Mouse (Mus musculus) MEL-GATA-1-ER (cell line): Measurements from ENCODE around the gene Pml.

Experiments used
- DNase-seq: peaks from one replicate; pipeline ENCODE4 v3.0.0-alpha.2; 2012; ENCODE audit warnings: low read depth; ENCODE audit errors: extremely low read depth

Gene Pml

GRCm38 (mm10) chr9:58202676-58203453 lies 46.7 kb downstream of the Pml start:
- DNase-seq = no peak

DNA sequence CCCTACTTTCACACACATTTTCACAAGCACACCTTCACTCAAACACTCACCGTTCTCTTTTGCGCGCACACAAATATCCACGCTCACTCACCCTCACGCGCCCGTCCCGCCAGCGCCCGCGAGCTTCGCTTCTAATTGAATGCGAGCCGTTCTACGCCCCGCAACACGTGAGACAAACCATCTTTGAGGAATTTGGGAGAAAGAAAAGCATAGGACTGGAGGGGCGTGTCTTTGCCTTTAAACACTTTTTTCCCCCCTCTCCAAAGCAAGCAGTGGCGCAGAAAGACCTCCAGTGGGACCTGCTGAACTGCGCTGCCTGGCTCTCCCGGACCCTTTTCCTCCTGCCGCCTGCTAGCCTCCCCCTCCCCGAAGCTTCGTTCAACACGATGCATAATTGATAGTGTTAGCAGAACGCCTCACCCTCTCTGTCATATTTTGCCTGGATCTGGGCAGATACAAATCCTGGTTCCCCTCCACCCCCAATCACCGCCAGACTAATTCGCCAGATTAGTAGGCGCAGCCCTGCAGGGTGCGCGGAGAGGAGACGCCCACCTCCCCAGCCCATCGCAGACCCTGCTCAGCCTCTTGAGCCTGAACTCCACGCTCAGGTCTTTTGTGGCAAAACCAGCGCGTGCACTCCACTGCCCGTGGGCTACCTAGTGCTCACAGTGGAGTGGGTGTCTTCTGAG lies 47.6 kb downstream of the Pml start:
- no peak for DNase-seq

DNA sequence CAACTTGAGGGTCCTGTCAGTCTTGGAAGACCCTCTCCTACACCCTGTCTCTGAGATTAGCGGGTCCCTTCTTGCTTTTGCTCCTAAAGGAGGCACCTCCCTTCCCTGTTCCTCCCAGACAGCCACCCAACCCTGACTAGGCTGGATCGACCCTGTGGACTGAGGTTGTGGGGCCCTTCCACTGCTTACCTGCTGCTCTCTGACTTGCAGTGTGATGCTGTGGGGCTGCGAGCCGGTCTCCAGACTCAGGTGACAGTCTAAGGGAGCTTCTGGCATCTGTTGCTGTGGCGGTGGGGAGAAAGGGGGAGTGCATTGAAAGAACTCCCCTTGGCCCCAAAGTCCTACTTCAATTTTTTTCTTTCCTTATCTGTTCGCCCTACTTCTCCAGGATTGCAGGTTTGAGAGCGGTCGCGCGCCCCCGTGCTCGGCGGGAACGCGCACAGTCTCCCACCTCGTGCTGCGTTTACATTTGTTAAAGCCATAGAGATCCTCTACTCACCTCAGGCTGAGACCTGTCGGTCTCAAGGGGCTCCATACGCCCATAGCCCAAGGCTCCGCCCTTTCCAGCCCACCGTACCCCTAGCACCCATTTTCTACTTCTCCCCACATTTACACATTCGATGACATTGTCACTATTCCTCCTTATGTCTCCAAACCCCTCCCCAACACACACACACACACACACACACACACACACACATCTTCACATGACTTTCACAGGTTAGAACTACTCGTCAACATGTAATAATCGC lies 48.3 kb downstream of the Pml start:
- DNase-seq = no peak

DNA sequence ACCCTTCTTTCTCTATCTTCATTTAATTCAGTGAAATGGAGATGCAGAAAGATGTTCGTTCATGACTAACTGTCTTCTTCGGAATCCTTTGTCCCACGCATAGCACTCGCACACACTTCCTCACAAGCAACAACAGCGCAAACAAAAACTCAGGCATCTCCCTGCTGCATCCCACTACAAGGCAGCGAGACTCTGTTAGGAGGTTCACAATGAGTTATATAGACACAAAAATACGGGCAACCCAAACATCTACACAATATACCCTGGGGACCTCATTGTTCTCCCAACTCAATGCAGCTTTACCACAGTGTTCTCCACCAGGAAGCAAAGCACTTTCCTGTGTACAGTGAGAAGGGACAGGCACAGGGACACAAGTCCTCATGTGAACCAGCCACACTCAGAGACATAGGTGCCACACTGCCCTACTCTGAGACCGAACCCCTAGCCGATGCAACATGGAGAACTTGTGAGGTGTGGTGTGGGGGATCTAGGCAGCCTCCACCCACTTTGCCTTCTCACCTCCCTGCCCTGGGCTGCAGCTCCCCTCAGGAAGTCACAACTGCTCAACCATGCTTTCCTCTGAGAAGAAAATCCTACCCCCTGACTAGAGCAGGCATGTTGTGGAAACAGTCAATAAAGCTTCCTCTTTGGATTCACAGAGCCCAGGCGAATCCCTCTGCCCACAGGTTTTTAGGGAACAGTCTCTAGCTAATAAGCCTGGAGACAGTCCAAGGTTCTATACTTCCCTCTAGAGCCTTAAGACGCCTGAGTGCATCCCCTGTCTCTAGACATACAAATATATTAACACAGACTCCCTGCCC lies 49.1 kb downstream of the Pml start:
- no peak for DNase-seq

GRCm38 (mm10) chr9:58199381-58200269 lies 50.0 kb downstream of the Pml start:
- DNase-seq = no peak

DNA sequence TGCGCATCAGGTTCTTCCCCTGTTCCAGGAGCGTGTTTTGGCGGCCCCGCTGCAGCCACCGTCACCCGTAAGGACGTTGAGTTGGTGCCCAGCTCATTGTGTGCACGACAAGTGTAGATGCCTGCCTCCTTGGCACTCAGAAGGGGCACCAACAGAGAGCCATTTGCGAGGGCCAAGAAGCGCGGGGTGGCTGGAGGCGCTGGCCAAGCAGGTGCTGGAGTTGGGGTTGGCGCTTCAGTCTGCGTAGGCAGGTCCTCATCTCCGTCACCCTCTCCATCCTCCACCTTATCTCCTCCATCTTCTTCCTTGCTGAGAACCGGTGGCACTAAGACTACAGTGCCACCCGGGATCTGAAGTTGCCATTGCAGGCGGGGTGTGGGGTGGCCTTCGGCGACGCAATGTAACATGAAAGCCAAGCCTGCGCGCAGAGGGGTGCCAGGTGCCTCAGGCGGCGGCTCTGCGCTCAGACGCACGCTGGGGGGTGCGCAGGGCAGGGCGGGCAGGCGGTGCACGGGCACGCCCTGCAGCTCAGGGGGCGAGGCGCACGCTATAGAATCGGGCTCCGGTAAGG lies 50.7 kb downstream of the Pml start:
- no peak for DNase-seq

- DNase-seq = no peak
These were observed 51.5 kb downstream of the Pml start for GRCm38 (mm10) chr9:58197781-58198701.

- no peak for DNase-seq
These were observed 52.7 kb downstream of the Pml start for GRCm38 (mm10) chr9:58196610-58197567.

- no peak for DNase-seq
These were observed 53.4 kb downstream of the Pml start for GRCm38 (mm10) chr9:58196141-58196540.

DNA sequence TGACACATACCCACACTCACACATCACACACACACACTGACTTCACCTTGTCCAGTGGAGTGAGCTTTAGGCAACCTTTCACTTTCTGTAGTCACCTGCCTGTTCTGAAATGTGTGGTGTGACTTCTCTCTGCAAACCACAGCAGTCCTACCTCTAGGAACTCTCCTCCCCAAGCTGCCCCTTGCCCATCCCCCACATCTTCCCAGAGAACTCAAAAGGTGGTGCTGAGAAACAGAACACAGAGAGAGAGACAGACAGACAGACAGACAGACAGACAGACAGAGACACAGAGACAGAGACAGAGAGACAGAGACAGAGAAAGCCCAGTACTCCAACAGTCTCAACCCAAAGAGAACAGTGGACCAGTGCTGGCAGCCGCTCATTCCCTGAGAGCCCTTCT lies 53.9 kb downstream of the Pml start:
- no peak for DNase-seq

DNA sequence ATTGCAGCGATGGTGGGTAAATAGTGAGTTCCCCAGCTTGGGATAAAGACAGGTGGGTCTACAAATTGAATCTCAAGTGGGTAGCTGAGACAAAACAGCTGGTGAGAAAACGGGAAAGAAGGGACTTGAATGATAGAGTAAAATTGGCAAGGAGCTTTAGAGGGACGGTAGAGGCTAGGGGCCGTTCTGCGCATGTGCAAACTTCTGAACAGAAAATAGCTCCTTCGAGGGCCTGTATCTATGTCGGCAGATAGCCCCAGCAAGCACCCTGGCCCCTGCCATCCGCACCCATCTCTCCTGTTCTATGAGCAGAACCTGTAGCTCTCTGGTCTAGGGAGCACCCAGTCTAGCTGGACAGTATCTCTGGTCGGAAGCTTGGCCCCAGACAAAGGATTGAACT lies 55.4 kb downstream of the Pml start:
- no peak for DNase-seq

DNA sequence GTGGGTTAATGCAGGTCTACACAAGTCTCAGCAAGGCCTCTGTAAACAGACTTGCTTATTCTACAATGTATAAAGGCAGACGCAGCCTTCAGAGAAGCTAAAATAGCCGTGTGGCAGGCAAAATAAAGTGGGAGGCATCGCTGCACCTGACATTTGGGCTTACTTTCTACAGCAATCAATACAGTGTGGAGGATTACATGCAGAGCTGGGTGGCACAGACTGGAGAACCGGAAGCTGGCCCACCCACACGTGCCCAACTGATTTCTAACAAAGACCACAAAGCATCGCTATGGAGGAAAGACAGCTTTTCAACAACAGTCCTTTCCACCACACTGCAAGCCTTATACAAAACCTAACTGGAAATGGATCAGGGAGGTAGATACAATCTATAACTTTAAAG lies 65.1 kb downstream of the Pml start:
- DNase-seq = no peak

DNA sequence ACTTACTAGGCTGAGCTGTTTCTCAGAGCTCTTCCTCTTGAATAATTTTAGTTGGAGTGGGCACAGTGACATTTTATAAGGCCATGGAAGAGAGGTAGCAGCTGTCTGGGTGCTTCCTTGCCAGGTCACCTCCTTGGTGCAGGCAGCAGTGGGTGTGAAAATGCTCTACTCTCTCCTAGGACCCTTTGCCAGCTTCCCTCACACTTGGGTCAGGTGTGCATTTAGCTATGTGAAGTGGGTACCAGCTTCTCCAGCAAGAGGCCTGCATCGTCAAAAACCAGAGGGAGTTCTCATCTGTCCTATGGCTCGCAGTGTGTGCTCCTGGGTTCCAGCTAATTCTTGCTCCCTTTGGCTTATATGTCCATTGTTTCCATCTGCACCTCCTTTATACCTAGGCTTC lies 70.2 kb downstream of the Pml start:
- no peak for DNase-seq

DNA sequence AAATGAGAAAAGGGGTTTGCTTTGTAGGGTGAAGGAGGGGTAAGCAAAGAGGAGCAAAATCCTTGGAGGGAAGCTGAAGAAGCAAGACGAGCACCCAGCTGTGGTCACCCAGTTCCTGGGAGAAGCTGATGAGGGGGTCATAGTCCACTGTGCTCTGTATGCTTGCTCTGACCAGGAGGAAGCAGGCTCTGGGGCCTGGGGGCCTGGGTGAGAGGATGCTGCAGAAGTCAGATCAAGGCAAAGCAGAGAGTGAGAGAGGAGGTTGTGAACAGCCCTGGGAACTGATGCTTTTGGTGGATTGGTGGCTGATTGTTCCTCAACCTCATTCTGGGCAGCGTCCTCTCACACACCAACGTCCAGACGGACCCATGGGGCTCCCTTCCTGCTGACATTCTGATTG lies 72.4 kb downstream of the Pml start:
- no peak for DNase-seq

- no peak for DNase-seq
These were observed 73.7 kb downstream of the Pml start for GRCm38 (mm10) chr9:58175745-58176487.

GRCm38 (mm10) chr9:58174818-58175251 lies 74.8 kb downstream of the Pml start:
- no peak for DNase-seq

DNA sequence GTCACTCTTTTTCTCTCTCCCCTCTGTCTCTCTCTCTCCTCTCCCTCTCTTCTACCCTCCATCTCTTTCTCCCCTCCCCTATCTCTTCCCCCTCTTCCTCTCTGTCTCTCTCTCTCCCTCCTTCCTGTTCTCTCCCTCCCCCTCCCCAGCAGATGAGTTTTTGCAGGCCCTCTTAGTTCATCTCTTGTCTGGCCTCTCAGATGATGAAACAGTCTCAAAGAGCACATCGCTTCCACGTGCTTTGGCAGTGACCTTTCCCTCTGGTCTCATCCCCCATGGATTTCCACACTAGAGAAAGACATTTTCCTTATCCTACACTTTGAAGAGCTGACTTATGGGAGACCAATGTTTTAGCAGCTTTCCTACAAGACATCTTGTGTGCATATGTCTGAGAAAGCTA lies 76.7 kb downstream of the Pml start:
- DNase-seq = no peak
